Comparison of ENCODE assay signal across 9 mouse cellular contexts in genomic region chr10:8945195-8945751, GRCm38 (mm10). TPM values are rescaled to one million over a fixed set of nuclear protein-coding genes. Genes with fewer than 3 reads are reported as not detected.
DNase-seq lines count a peak whose midpoint lies in the region; ATAC-seq lines count a peak whose summit lies in the region.
"Had no signal": no experiment of that assay in that cellular context is flagged by ENCODE, and none has a peak within 500 bp of the region (broad histone marks: within the 10 kb centered on the region; RNA-seq: fewer than 3 reads in every experiment).

No protein-coding gene starts in this region.

- DNase-seq in heart, adult 11 months: peak; percentile 90
- DNase-seq in heart, postnatal 25 days (ENCODE audit: low spot score): no peak
- peak; percentile 57 for DNase-seq in embryo, embryonic 11 days
- peak; percentile 38 for DNase-seq in heart, postnatal 4 days
- no peak for DNase-seq in right cerebral cortex, postnatal 36 days (ENCODE audit: low spot score in 2 of 2)
- DNase-seq in retina, postnatal 1 day: no peak
- DNase-seq in spleen, postnatal 4 days (ENCODE audit: low spot score in 2 of 2): no peak

- intact Hi-C loops in heart, postnatal 25 days (cut with DNase I): no loop called here

- peak; percentile 80 for ATAC-seq in megakaryocyte, adult 5-6 weeks (ENCODE audit: poor library complexity, severe bottlenecking)
- ATAC-seq: CD4-positive, CD25-positive, alpha-beta regulatory T cell, adult 4 months had no signal

RNA-seq across cellular contexts. Expression of gene Sash1, which starts 59.4 kb away (rescaled TPM):
- total RNA-seq in heart, postnatal 25 days (2021): 10 to 100 TPM; 26.8 to 31.1 TPM
- 10 to 100 TPM; 55.8 to 57.3 TPM for total RNA-seq in heart, postnatal 4 days (2021)
- total RNA-seq in megakaryocyte, adult 5-6 weeks (2015): 5.6 and 6.3 TPM in 2 replicates
- total RNA-seq in megakaryocyte, adult 5-6 weeks (2017): 4.1 and 5.3 TPM in 2 replicates

Comparison
In these comparisons a context has a peak if more than half of its experiments do, and no peak if none do; other contexts are left out.
1. DNase-seq: peak in heart, adult 11 months (single experiment), embryo, embryonic 11 days (single experiment) and heart, postnatal 4 days (single experiment); none in heart, postnatal 25 days (single experiment), right cerebral cortex, postnatal 36 days (0 of 2), retina, postnatal 1 day (single experiment) and spleen, postnatal 4 days (0 of 2).